In genomic region chr12:71040462-71040861, GRCm38 (mm10) we compare ENCODE assay signal across 8 mouse cellular contexts. TPM values are rescaled to one million over a fixed set of nuclear protein-coding genes. Genes with fewer than 3 reads are reported as not detected.
DNase-seq lines count a peak whose midpoint lies in the region; ATAC-seq and TF ChIP-seq lines count a peak whose summit lies in the region.

No protein-coding gene starts in this region.

- peaks cover 51% of the 10 kb centered on the region for H3K36me3 ChIP-seq in midbrain, embryonic 14.5 days (ENCODE audit: control insufficient read depth, insufficient read depth, low read length)
- peaks cover 22% of the 10 kb centered on the region; the same call in 1 of the 2 replicates for H3K36me3 ChIP-seq in midbrain, postnatal 0 days (ENCODE audit: insufficient read depth, low read length)

- no peak for TF ChIP-seq CTCF in midbrain, postnatal 0 days (IDR thresholded peaks at IDR 0.05)

- H3K4me2 ChIP-seq in midbrain, embryonic 14.5 days (ENCODE audit: low read length) = no peak overlapping the region
- no peak overlapping the region for H3K4me2 ChIP-seq in midbrain, postnatal 0 days (ENCODE audit: low read depth, low read length, poor library complexity, severe bottlenecking)

- no peak overlapping the region for H3K9ac ChIP-seq in midbrain, embryonic 14.5 days (replicated peaks; ENCODE audit: low read length)
- H3K9ac ChIP-seq in midbrain, postnatal 0 days (replicated peaks; ENCODE audit: low read length, poor library complexity, severe bottlenecking) = no peak overlapping the region

- no peak overlapping the region for H3K4me3 ChIP-seq in midbrain, embryonic 14.5 days (replicated peaks; ENCODE audit: low read depth, low read length)
- no peak overlapping the region for H3K4me3 ChIP-seq in midbrain, postnatal 0 days (ENCODE audit: low read depth, low read length)

- no peak overlapping the region for H3K27ac ChIP-seq in midbrain, embryonic 14.5 days (replicated peaks; ENCODE audit: low read depth, low read length)
- no peak overlapping the region for H3K27ac ChIP-seq in midbrain, postnatal 0 days (ENCODE audit: low read depth, low read length)

- 94% methylated on average over 7 of the region's 7 CpGs for WGBS in midbrain, embryonic 14.5 days
- WGBS in midbrain, postnatal 0 days = 91% methylated on average over 7 of the region's 7 CpGs

- no peak for ATAC-seq in midbrain, embryonic 14.5 days (ENCODE audit: low FRiP score, low TSS enrichment)
- no peak for ATAC-seq in midbrain, postnatal 0 days (ENCODE audit: low FRiP score)

- no peaks in the 10 kb centered on the region for H3K27me3 ChIP-seq in midbrain, embryonic 14.5 days (ENCODE audit: control insufficient read depth, insufficient read depth, low read length)
- H3K27me3 ChIP-seq in midbrain, postnatal 0 days (ENCODE audit: insufficient read depth, low read length) = no peaks in the 10 kb centered on the region

- H3K9me3 ChIP-seq in midbrain, embryonic 14.5 days (ENCODE audit: control insufficient read depth, low read length) = no peaks in the 10 kb centered on the region
- H3K9me3 ChIP-seq in midbrain, postnatal 0 days (ENCODE audit: low read length) = no peaks in the 10 kb centered on the region

- intact Hi-C loops in left cerebral cortex, postnatal 4 days (cut with DNase I) = no loop called here

- peak; percentile 32 to 47 for DNase-seq in thymus, adult 18-20 months
- DNase-seq in thymus, postnatal 0 days (ENCODE audit: low spot score) = no peak
- DNase-seq in heart, adult 9 months (ENCODE audit: low spot score in 2 of 2) = peak; percentile 77 to 84
- DNase-seq in lung, postnatal 4 days = peak; percentile 49 to 69
- DNase-seq in cerebellum, adult 18-20 months = no peak
- DNase-seq in left cerebral cortex, postnatal 4 days = no peak
- DNase-seq in midbrain, embryonic 14.5 days = no peak
- no peak for DNase-seq in midbrain, postnatal 0 days (ENCODE audit: low spot score)

- H3K4me1 ChIP-seq in midbrain, embryonic 14.5 days (ENCODE audit: control insufficient read depth, insufficient read depth, low read length) = no peaks in the 10 kb centered on the region
- no peaks in the 10 kb centered on the region for H3K4me1 ChIP-seq in midbrain, postnatal 0 days (ENCODE audit: insufficient read depth, low read length)

RNA-seq across cellular contexts. Expression of gene Arid4a, which starts 24.7 kb away (rescaled TPM):
- polyA plus RNA-seq in thymus, postnatal 0 days (2015; fragmentation: Nextera tagmentation; extraction: Ambion mirVana) = 60.0 and 71.5 TPM in 2 replicates
- 10 to 100 TPM; 36.1 to 38.4 TPM for total RNA-seq in left cerebral cortex, postnatal 4 days (2021)
- polyA plus RNA-seq in midbrain, embryonic 14.5 days (2014; fragmentation: Nextera tagmentation; extraction: Ambion mirVana) = 42.3 and 44.7 TPM in 2 replicates
- total RNA-seq in midbrain, postnatal 0 days (2014; rRNA removed) = 11.0 and 11.1 TPM in 2 replicates
- polyA plus RNA-seq in midbrain, postnatal 0 days (2015; fragmentation: Nextera tagmentation; extraction: Ambion mirVana) = 40.0 and 43.4 TPM in 2 replicates

Comparison
In these comparisons a context has a peak if more than half of its experiments do, and no peak if none do; other contexts are left out.
1. DNase-seq: peak in thymus, adult 18-20 months (2 of 2), heart, adult 9 months (2 of 2) and lung, postnatal 4 days (2 of 2); none in thymus, postnatal 0 days (single experiment), cerebellum, adult 18-20 months (0 of 2), left cerebral cortex, postnatal 4 days (single experiment), midbrain, embryonic 14.5 days (single experiment) and midbrain, postnatal 0 days (single experiment).